Comparison of ENCODE assay signal across 18 mouse cellular contexts in the genomic region with DNA sequence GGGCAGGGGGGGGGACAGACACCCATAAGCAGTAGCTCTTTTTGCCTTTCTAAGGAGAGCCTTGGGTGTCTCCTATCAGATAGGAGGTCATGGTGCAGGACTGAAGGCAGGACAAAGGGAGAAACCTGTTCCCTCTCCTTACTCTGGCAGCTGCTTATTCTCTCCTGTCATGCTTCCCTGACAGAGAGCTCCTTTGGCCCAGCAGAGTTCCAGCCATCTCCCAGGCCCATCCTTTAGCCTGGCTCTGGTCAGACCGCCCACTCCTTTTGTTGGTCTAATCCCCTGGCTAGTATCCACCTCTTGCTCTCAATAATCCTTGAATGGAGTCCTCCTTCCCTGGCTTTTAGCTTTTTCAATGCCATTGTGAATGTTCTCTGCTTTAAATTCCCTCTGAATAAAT.
DNase-seq lines count a peak whose midpoint lies in the region; ATAC-seq and TF ChIP-seq lines count a peak whose summit lies in the region.
"Had no signal": no experiment of that assay in that cellular context is flagged by ENCODE, and none has a peak within 500 bp of the region (broad histone marks: within the 10 kb centered on the region; RNA-seq: fewer than 3 reads in every experiment).

No protein-coding gene starts in this region.

- intact Hi-C loops in left cerebral cortex, postnatal 14 days (cut with DNase I), result no loop called here

- peak overlapping the region; percentile 19 for H3K27ac ChIP-seq in forebrain, embryonic 11.5 days (ENCODE audit: low read depth, low read length)
- no peak overlapping the region for H3K27ac ChIP-seq in forebrain, embryonic 16.5 days (ENCODE audit: low read length)
- no peak overlapping the region for H3K27ac ChIP-seq in neural tube, embryonic 13.5 days (replicated peaks)
- no peak overlapping the region for H3K27ac ChIP-seq in intestine, embryonic 16.5 days (ENCODE audit: low read length)
- peak overlapping the region; percentile 76 for H3K27ac ChIP-seq in small intestine, adult 2 months (ENCODE audit: insufficient read depth, low read depth, low read length)
- H3K27ac ChIP-seq: stomach, postnatal 0 days had no signal

- 22% methylated on average over 1 of the region's 1 CpGs for WGBS in forebrain, embryonic 11.5 days
- 20% methylated on average over 1 of the region's 1 CpGs for WGBS in forebrain, embryonic 16.5 days
- WGBS in neural tube, embryonic 13.5 days, result 33% methylated on average over 1 of the region's 1 CpGs
- 81% methylated on average over 1 of the region's 1 CpGs for WGBS in intestine, embryonic 16.5 days
- 100% methylated on average over 1 of the region's 1 CpGs for WGBS in small intestine, adult 2 months

- no peaks in the 10 kb centered on the region for H3K27me3 ChIP-seq in forebrain, embryonic 11.5 days (ENCODE audit: control insufficient read depth, insufficient read depth, low read length)
- no peaks in the 10 kb centered on the region for H3K27me3 ChIP-seq in forebrain, embryonic 16.5 days (replicated peaks; ENCODE audit: control insufficient read depth, insufficient read depth, low read length)
- no peaks in the 10 kb centered on the region for H3K27me3 ChIP-seq in neural tube, embryonic 13.5 days
- H3K27me3 ChIP-seq in intestine, embryonic 16.5 days (replicated peaks; ENCODE audit: control insufficient read depth, insufficient read depth, low read length), result no peaks in the 10 kb centered on the region
- no peaks in the 10 kb centered on the region for H3K27me3 ChIP-seq in small intestine, adult 2 months (ENCODE audit: control insufficient read depth, insufficient read depth, low read length)
- H3K27me3 ChIP-seq: megakaryocyte, embryonic 14.5 days had no signal

- H3K4me3 ChIP-seq in forebrain, embryonic 11.5 days (ENCODE audit: low read depth, low read length), result no peak overlapping the region
- H3K4me3 ChIP-seq in forebrain, embryonic 16.5 days (replicated peaks; ENCODE audit: low read length), result no peak overlapping the region
- no peak overlapping the region for H3K4me3 ChIP-seq in neural tube, embryonic 13.5 days
- no peak overlapping the region for H3K4me3 ChIP-seq in intestine, embryonic 16.5 days (ENCODE audit: low read length)
- no peak overlapping the region for H3K4me3 ChIP-seq in small intestine, adult 2 months (ENCODE audit: low read depth, low read length)
- H3K4me3 ChIP-seq: erythroblast, embryonic 14.5 days; megakaryocyte, embryonic 14.5 days had no signal

- no peak for TF ChIP-seq POLR2A in small intestine, adult 2 months (IDR thresholded peaks at IDR 0.05; ENCODE audit: low read depth, low read length)

- TF ChIP-seq CTCF in small intestine, adult 2 months (IDR thresholded peaks at IDR 0.05; ENCODE audit: extremely low read depth, insufficient read length, insufficient replicate concordance, low read depth, low read length), result no peak

- no peaks in the 10 kb centered on the region for H3K9me3 ChIP-seq in forebrain, embryonic 11.5 days (ENCODE audit: control insufficient read depth, low read length)
- no peaks in the 10 kb centered on the region for H3K9me3 ChIP-seq in forebrain, embryonic 16.5 days (ENCODE audit: control insufficient read depth, low read length)
- H3K9me3 ChIP-seq in neural tube, embryonic 13.5 days, result no peaks in the 10 kb centered on the region
- no peaks in the 10 kb centered on the region for H3K9me3 ChIP-seq in intestine, embryonic 16.5 days (ENCODE audit: control insufficient read depth, low read length)

- H3K36me3 ChIP-seq in forebrain, embryonic 11.5 days (ENCODE audit: control insufficient read depth, insufficient read depth, low read length), result no peaks in the 10 kb centered on the region
- H3K36me3 ChIP-seq in forebrain, embryonic 16.5 days (ENCODE audit: control insufficient read depth, insufficient read depth), result no peaks in the 10 kb centered on the region
- H3K36me3 ChIP-seq in neural tube, embryonic 13.5 days, result no peaks in the 10 kb centered on the region
- no peaks in the 10 kb centered on the region for H3K36me3 ChIP-seq in intestine, embryonic 16.5 days (ENCODE audit: control insufficient read depth, insufficient read depth, low read length)
- no peaks in the 10 kb centered on the region for H3K36me3 ChIP-seq in small intestine, adult 2 months (ENCODE audit: control insufficient read depth, insufficient read depth, low read length)

- H3K9ac ChIP-seq in forebrain, embryonic 11.5 days (ENCODE audit: low read length), result no peak overlapping the region
- H3K9ac ChIP-seq in forebrain, embryonic 16.5 days (replicated peaks; ENCODE audit: low read depth, low read length), result no peak overlapping the region
- H3K9ac ChIP-seq in neural tube, embryonic 13.5 days, result no peak overlapping the region
- H3K9ac ChIP-seq in intestine, embryonic 16.5 days (ENCODE audit: low read depth, low read length), result no peak overlapping the region

- H3K4me1 ChIP-seq in forebrain, embryonic 11.5 days (replicated peaks; ENCODE audit: control insufficient read depth, insufficient read depth, low read length), result peaks cover 5% of the 10 kb centered on the region
- H3K4me1 ChIP-seq in forebrain, embryonic 16.5 days (replicated peaks; ENCODE audit: control insufficient read depth, insufficient read depth, low read length), result peaks cover 10% of the 10 kb centered on the region
- peaks cover 17% of the 10 kb centered on the region for H3K4me1 ChIP-seq in neural tube, embryonic 13.5 days (replicated peaks)
- H3K4me1 ChIP-seq in intestine, embryonic 16.5 days (ENCODE audit: control insufficient read depth, insufficient read depth, low read length), result peaks cover 11% of the 10 kb centered on the region; the same call in 1 of the 2 replicates
- H3K4me1 ChIP-seq in small intestine, adult 2 months (ENCODE audit: control insufficient read depth, insufficient read depth, insufficient read length, low read length), result peaks cover 26% of the 10 kb centered on the region
- H3K4me1 ChIP-seq: megakaryocyte, embryonic 14.5 days had no signal

- peak; percentile 61; the same call in 1 of the 2 replicates for ATAC-seq in forebrain, embryonic 11.5 days (replicated peaks; ENCODE audit: low FRiP score)
- no peak for ATAC-seq in forebrain, embryonic 16.5 days
- 0 out of 2 replicates have a peak, but pooled peaks have one; percentile 9 for ATAC-seq in neural tube, embryonic 13.5 days (ENCODE audit: low read depth)
- 0 out of 2 replicates have a peak, but pooled peaks have one; percentile 4 for ATAC-seq in intestine, embryonic 16.5 days

- peak; percentile 57 for DNase-seq in forebrain, embryonic 11.5 days (ENCODE audit: low spot score)
- DNase-seq in neural tube, embryonic 10.5 days (ENCODE audit: extremely low spot score, low spot score), result no peak
- DNase-seq in left cerebral cortex, postnatal 14 days (ENCODE audit: low spot score in 2 of 2), result no peak
- DNase-seq in heart, adult 9 months (ENCODE audit: low spot score in 2 of 2), result no peak
- DNase-seq: adrenal gland, postnatal 36 days; cerebellum, adult 9-10 months; heart, postnatal 4 days; kidney, adult 8-10 months; kidney, postnatal 36 days; lung, postnatal 14 days; right cerebral cortex, postnatal 14 days had no signal

- no peak overlapping the region for H3K4me2 ChIP-seq in forebrain, embryonic 11.5 days (ENCODE audit: low read depth, low read length, severe bottlenecking)
- H3K4me2 ChIP-seq in forebrain, embryonic 16.5 days (ENCODE audit: low read length), result no peak overlapping the region
- H3K4me2 ChIP-seq in neural tube, embryonic 13.5 days, result no peak overlapping the region
- no peak overlapping the region for H3K4me2 ChIP-seq in intestine, embryonic 16.5 days (ENCODE audit: low read depth, low read length)

Comparison
In these comparisons a context has a peak if more than half of its experiments do, and no peak if none do; other contexts are left out.
1. H3K27ac ChIP-seq: peak in forebrain, embryonic 11.5 days (single experiment) and small intestine, adult 2 months (single experiment); none in forebrain, embryonic 16.5 days (single experiment), neural tube, embryonic 13.5 days (single experiment) and intestine, embryonic 16.5 days (single experiment).